Mouse (Mus musculus): ENCODE results near the gene Lkaaear1. TPM values are rescaled to one million over a fixed set of nuclear protein-coding genes. Genes with fewer than 3 reads are reported as not detected.

The Lkaaear1 gene
- polyA plus RNA-seq, 1 experiment from 2014 or later = not detected

GRCm38 (mm10) chr2:181670285-181670912 is 27.8 kb downstream of the Lkaaear1 start:
- H3K27me3 ChIP-seq (ENCODE audit: control insufficient read depth, insufficient read depth, low read length) = peaks cover 54% of the 10 kb centered on the region
- H3K4me1 ChIP-seq (replicated peaks; ENCODE audit: control insufficient read depth, insufficient read depth, low read length) = peaks cover 17% of the 10 kb centered on the region
- peak; percentile 14; the same call in 1 of the 2 replicates for ATAC-seq (ENCODE audit: low FRiP score)
- H3K36me3 ChIP-seq (replicated peaks; ENCODE audit: control insufficient read depth, insufficient read depth) = no peaks in the 10 kb centered on the region
- H3K9ac ChIP-seq = peak overlapping the region; percentile 56
- 3% methylated on average over 56 of the region's 56 CpGs for WGBS
- no peaks in the 10 kb centered on the region for H3K9me3 ChIP-seq (ENCODE audit: control insufficient read depth, low read length)
- H3K27ac ChIP-seq = no peak overlapping the region
- peak overlapping the region; percentile 38 for H3K4me3 ChIP-seq (replicated peaks; ENCODE audit: low read length)
- DNase-seq (ENCODE audit: low spot score) = no peak
- peak overlapping the region; percentile 63 for H3K4me2 ChIP-seq (replicated peaks)

- H3K4me1 ChIP-seq (replicated peaks; ENCODE audit: control insufficient read depth, insufficient read depth, low read length) = no peaks in the 10 kb centered on the region
- 0 out of 2 replicates have a peak, but pooled peaks cover 6% of the 10 kb centered on the region for H3K27me3 ChIP-seq (ENCODE audit: control insufficient read depth, insufficient read depth, low read length)
- H3K27ac ChIP-seq = no peak overlapping the region
- H3K9me3 ChIP-seq (ENCODE audit: control insufficient read depth, low read length) = no peaks in the 10 kb centered on the region
- 0 out of 2 replicates have a peak, but pooled peaks cover 4% of the 10 kb centered on the region for H3K36me3 ChIP-seq (replicated peaks; ENCODE audit: control insufficient read depth, insufficient read depth)
- H3K9ac ChIP-seq = no peak overlapping the region
- no peak for ATAC-seq (ENCODE audit: low FRiP score)
- H3K4me2 ChIP-seq (replicated peaks) = no peak overlapping the region
- no peak for DNase-seq (ENCODE audit: low spot score)
- H3K4me3 ChIP-seq (replicated peaks; ENCODE audit: low read length) = no peak overlapping the region
- 44% methylated on average over 4 of the region's 4 CpGs for WGBS
Observed at GRCm38 (mm10) chr2:181663298-181663630, 35.0 kb downstream of the Lkaaear1 start.

- H3K9me3 ChIP-seq (ENCODE audit: control insufficient read depth, low read length) = no peaks in the 10 kb centered on the region
- 85% methylated on average over 3 of the region's 3 CpGs for WGBS
- H3K27me3 ChIP-seq (ENCODE audit: control insufficient read depth, insufficient read depth, low read length) = 0 out of 2 replicates have a peak, but pooled peaks cover under 1% of the 10 kb centered on the region
- ATAC-seq (ENCODE audit: low FRiP score) (no peak), DNase-seq (ENCODE audit: low spot score) (no peak)
- H3K4me2 ChIP-seq (replicated peaks) = no peak overlapping the region
- H3K9ac ChIP-seq = no peak overlapping the region
- H3K4me1 ChIP-seq (replicated peaks; ENCODE audit: control insufficient read depth, insufficient read depth, low read length) = no peaks in the 10 kb centered on the region
- H3K27ac ChIP-seq = no peak overlapping the region
- 0 out of 2 replicates have a peak, but pooled peaks cover 4% of the 10 kb centered on the region for H3K36me3 ChIP-seq (replicated peaks; ENCODE audit: control insufficient read depth, insufficient read depth)
- H3K4me3 ChIP-seq (replicated peaks; ENCODE audit: low read length) = no peak overlapping the region
Observed at GRCm38 (mm10) chr2:181662620-181663297, 35.5 kb downstream of the Lkaaear1 start.

- no peaks in the 10 kb centered on the region for H3K27me3 ChIP-seq (ENCODE audit: control insufficient read depth, insufficient read depth, low read length)
- no peaks in the 10 kb centered on the region for H3K9me3 ChIP-seq (ENCODE audit: control insufficient read depth, low read length)
- H3K4me3 ChIP-seq (replicated peaks; ENCODE audit: low read length) = no peak overlapping the region
- H3K36me3 ChIP-seq (replicated peaks; ENCODE audit: control insufficient read depth, insufficient read depth) = peaks cover 34% of the 10 kb centered on the region
- H3K4me1 ChIP-seq (replicated peaks; ENCODE audit: control insufficient read depth, insufficient read depth, low read length) = no peaks in the 10 kb centered on the region
- DNase-seq (ENCODE audit: low spot score) (peak; percentile 61), ATAC-seq (ENCODE audit: low FRiP score) (peak; percentile 71; the same call in 1 of the 2 replicates)
- no peak overlapping the region for H3K9ac ChIP-seq
- no peak overlapping the region for H3K27ac ChIP-seq
- WGBS = 9% methylated on average over 9 of the region's 9 CpGs
- no peak overlapping the region for H3K4me2 ChIP-seq (replicated peaks)
Observed at GRCm38 (mm10) chr2:181659609-181660055, 38.6 kb downstream of the Lkaaear1 start.

- DNase-seq (ENCODE audit: low spot score) (no peak), ATAC-seq (ENCODE audit: low FRiP score) (peak; percentile 46; the same call in 1 of the 2 replicates)
- WGBS = 33% methylated on average over 17 of the region's 17 CpGs
- Histone ChIP-seq H3K9ac (no peak overlapping the region), H3K27me3 (ENCODE audit: control insufficient read depth, insufficient read depth, low read length) (no peaks in the 10 kb centered on the region), H3K4me3 (replicated peaks; ENCODE audit: low read length) (no peak overlapping the region), H3K4me1 (replicated peaks; ENCODE audit: control insufficient read depth, insufficient read depth, low read length) (no peaks in the 10 kb centered on the region), H3K36me3 (replicated peaks; ENCODE audit: control insufficient read depth, insufficient read depth) (peaks cover 40% of the 10 kb centered on the region), H3K27ac (no peak overlapping the region), H3K9me3 (ENCODE audit: control insufficient read depth, low read length) (no peaks in the 10 kb centered on the region), H3K4me2 (replicated peaks) (no peak overlapping the region)
Observed at GRCm38 (mm10) chr2:181658930-181659555, 39.2 kb downstream of the Lkaaear1 start.

- Histone ChIP-seq H3K27me3 (ENCODE audit: control insufficient read depth, insufficient read depth, low read length) (no peaks in the 10 kb centered on the region), H3K36me3 (replicated peaks; ENCODE audit: control insufficient read depth, insufficient read depth) (peaks cover 44% of the 10 kb centered on the region), H3K9me3 (ENCODE audit: control insufficient read depth, low read length) (no peaks in the 10 kb centered on the region), H3K27ac (no peak overlapping the region), H3K4me1 (replicated peaks; ENCODE audit: control insufficient read depth, insufficient read depth, low read length) (no peaks in the 10 kb centered on the region), H3K4me3 (replicated peaks; ENCODE audit: low read length) (no peak overlapping the region), H3K4me2 (replicated peaks) (no peak overlapping the region), H3K9ac (no peak overlapping the region)
- 88% methylated on average over 7 of the region's 7 CpGs for WGBS
- no peak for DNase-seq (ENCODE audit: low spot score)
- no peak for ATAC-seq (ENCODE audit: low FRiP score)
Observed at GRCm38 (mm10) chr2:181658528-181658927, 39.7 kb downstream of the Lkaaear1 start.

GRCm38 (mm10) chr2:181657441-181657840 is 40.8 kb downstream of the Lkaaear1 start:
- Histone ChIP-seq H3K9me3 (ENCODE audit: control insufficient read depth, low read length) (no peaks in the 10 kb centered on the region), H3K4me2 (replicated peaks) (no peak overlapping the region), H3K4me1 (replicated peaks; ENCODE audit: control insufficient read depth, insufficient read depth, low read length) (no peaks in the 10 kb centered on the region), H3K4me3 (replicated peaks; ENCODE audit: low read length) (no peak overlapping the region), H3K27ac (no peak overlapping the region), H3K9ac (no peak overlapping the region), H3K36me3 (replicated peaks; ENCODE audit: control insufficient read depth, insufficient read depth) (peaks cover 55% of the 10 kb centered on the region), H3K27me3 (ENCODE audit: control insufficient read depth, insufficient read depth, low read length) (no peaks in the 10 kb centered on the region)
- DNase-seq (ENCODE audit: low spot score) = no peak
- 77% methylated on average over 2 of the region's 2 CpGs for WGBS
- no peak for ATAC-seq (ENCODE audit: low FRiP score)

GRCm38 (mm10) chr2:181656734-181657133 is 41.5 kb downstream of the Lkaaear1 start, which contains the start of gene Gm29797:
Gm29797 (plus strand) TSS chr2:181657034.
- no peak within 1 kb of the TSS for H3K4me2 ChIP-seq (replicated peaks)
- H3K4me1 ChIP-seq (replicated peaks; ENCODE audit: control insufficient read depth, insufficient read depth, low read length) = no peaks in the 10 kb centered on the region
- H3K36me3 ChIP-seq (replicated peaks; ENCODE audit: control insufficient read depth, insufficient read depth) = peaks cover 62% of the 10 kb centered on the region
- no peak within 1 kb of the TSS for H3K27ac ChIP-seq
- 82% methylated on average over 3 of the region's 3 CpGs for WGBS
- H3K9me3 ChIP-seq (ENCODE audit: control insufficient read depth, low read length) = no peaks in the 10 kb centered on the region
- no peaks in the 10 kb centered on the region for H3K27me3 ChIP-seq (ENCODE audit: control insufficient read depth, insufficient read depth, low read length)
- H3K9ac ChIP-seq = no peak within 1 kb of the TSS
- DNase-seq (ENCODE audit: low spot score) (no peak), ATAC-seq (ENCODE audit: low FRiP score) (no peak)
- H3K4me3 ChIP-seq (replicated peaks; ENCODE audit: low read length) = no peak within 1 kb of the TSS

GRCm38 (mm10) chr2:181653523-181653922 is 44.7 kb downstream of the Lkaaear1 start:
- Histone ChIP-seq H3K9me3 (ENCODE audit: control insufficient read depth, low read length) (no peaks in the 10 kb centered on the region), H3K4me3 (replicated peaks; ENCODE audit: low read length) (no peak overlapping the region), H3K4me2 (replicated peaks) (no peak overlapping the region), H3K4me1 (replicated peaks; ENCODE audit: control insufficient read depth, insufficient read depth, low read length) (no peaks in the 10 kb centered on the region), H3K27ac (no peak overlapping the region), H3K36me3 (replicated peaks; ENCODE audit: control insufficient read depth, insufficient read depth) (peaks cover 91% of the 10 kb centered on the region), H3K9ac (no peak overlapping the region), H3K27me3 (ENCODE audit: control insufficient read depth, insufficient read depth, low read length) (no peaks in the 10 kb centered on the region)
- WGBS = 100% methylated on average over 1 of the region's 1 CpGs
- ATAC-seq (ENCODE audit: low FRiP score) (no peak), DNase-seq (ENCODE audit: low spot score) (no peak)
